Mouse (Mus musculus): Measurements from ENCODE around the gene Fblim1.

Fblim1 gene

GRCm38 (mm10) chr4:141536291-141537225 lies 69.3 kb downstream of the Fblim1 start:
- in situ Hi-C loops (cut with MboI; ENCODE audit: low pct_unique_long_range_greater_than_20kb in 1 of 2, low sequenced_read_pairs in 2 of 2, unreplicated experiment in 1 of 2): no loop called here

- in situ Hi-C loops (cut with MboI; ENCODE audit: low pct_unique_long_range_greater_than_20kb in 1 of 2, low sequenced_read_pairs in 2 of 2, unreplicated experiment in 1 of 2): no loop called here
Observed at GRCm38 (mm10) chr4:141534947-141535680, 70.8 kb downstream of the Fblim1 start.

DNA sequence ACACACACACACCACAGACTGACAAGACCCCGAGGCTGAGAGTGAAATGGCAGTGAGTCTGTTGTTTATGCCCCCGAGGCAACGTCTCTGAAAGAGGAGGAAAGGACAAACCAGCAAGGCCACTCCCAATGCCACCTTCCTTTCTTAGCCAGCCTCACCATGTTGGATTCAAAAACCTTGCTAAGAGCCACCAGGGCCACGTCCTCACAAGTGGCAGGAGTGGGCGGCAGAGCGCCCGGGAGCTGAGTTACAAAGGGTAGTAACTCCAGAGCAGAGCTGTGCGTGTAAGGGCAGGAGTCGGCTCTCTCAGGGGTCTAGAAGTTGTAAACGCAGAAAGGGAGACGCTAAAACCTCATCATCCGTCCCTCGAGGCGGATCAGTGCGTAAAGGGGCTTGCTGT lies 74.9 kb downstream of the Fblim1 start:
- in situ Hi-C loops (cut with MboI; ENCODE audit: low pct_unique_long_range_greater_than_20kb in 1 of 2, low sequenced_read_pairs in 2 of 2, unreplicated experiment in 1 of 2): no loop called here

GRCm38 (mm10) chr4:141528938-141529337 lies 77.0 kb downstream of the Fblim1 start:
- in situ Hi-C loops (cut with MboI; ENCODE audit: low pct_unique_long_range_greater_than_20kb in 1 of 2, low sequenced_read_pairs in 2 of 2, unreplicated experiment in 1 of 2): no loop called here

GRCm38 (mm10) chr4:141526936-141527650 lies 78.8 kb downstream of the Fblim1 start:
- in situ Hi-C loops (cut with MboI; ENCODE audit: low pct_unique_long_range_greater_than_20kb in 1 of 2, low sequenced_read_pairs in 2 of 2, unreplicated experiment in 1 of 2): no loop called here
